Mouse (Mus musculus) central nervous system, embryonic 18 days (tissue): ENCODE results near the gene Nnmt. TPM values are rescaled to one million over a fixed set of nuclear protein-coding genes. Genes with fewer than 3 reads are reported as not detected.

Experiments used
- polyA plus RNA-seq: library from polyadenylated mRNA; depleted of rRNA; stranded (reverse); fragments of >200 nt; gene quantifications from 2 replicates; pipeline ENCODE4 v1.2.3, GENCODE M21; 2012; rRNA removed

Nnmt gene
- 1.6 TPM in 2 replicates for polyA plus RNA-seq

DNA sequence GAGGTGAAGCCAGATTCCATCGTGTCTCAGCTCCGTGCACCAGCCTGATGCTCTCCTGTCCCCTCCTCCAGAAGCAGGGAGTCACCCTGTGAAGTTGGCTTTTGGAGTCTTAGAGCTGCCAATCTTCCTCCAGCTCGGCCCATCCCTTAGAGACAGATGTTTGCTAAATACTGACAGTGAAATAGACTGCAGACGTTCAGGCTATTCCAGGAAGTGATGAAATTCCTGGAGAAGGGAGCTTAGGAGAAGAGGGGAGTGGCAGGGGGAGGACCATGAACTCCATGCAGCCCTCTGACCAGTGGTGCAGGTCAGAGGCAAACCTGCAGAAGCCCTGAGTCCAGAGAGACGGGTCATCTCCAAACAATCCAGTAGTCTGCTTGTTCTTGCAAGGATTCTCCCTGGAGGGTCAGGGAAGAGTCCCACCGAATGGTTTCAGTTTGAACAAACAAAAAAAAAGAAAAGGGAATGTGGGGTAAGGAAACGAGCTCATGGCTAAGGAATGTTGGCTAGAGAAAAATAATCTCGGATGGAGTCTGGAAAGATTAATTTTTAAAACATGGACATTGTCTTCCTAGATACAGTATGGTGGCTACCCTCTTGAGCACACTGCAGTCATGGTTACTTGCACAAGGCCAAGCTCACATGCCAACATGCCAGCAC is at the start of gene Nnmt:
Gene Nnmt, minus strand, starts transcription at position 215 of the 660 bp plus-strand sequence.

Other genes with a start within 250 kb of the Nnmt start
- 138 and 144 TPM in 2 replicates for gene Rexo2, start 124.5 kb downstream of the Nnmt start, polyA plus RNA-seq
- gene Rbm7, start 109.9 kb downstream of the Nnmt start, polyA plus RNA-seq = 38.7 and 40.7 TPM in 2 replicates
- gene Gm5617, start 109.7 kb downstream of the Nnmt start, polyA plus RNA-seq = 13.8 and 16.0 TPM in 2 replicates
- gene Zbtb16, start 231.1 kb upstream of the Nnmt start, polyA plus RNA-seq = 3.8 and 4.5 TPM in 2 replicates